Mouse (Mus musculus) kidney, postnatal 4 days (tissue): ENCODE data around the gene Ccar1.
"Not testable (repeated sequence)": the region's sequence is repeated elsewhere in the genome, so short reads cannot be mapped to it uniquely, and the experiment has no call there.

ENCODE experiments used
- DNase-seq, 2 experiments: peaks; one replicate each; pipeline ENCODE4 v3.0.0; 2021; ENCODE audit warnings: mixed read lengths in 2 of 2

The Ccar1 gene

DNA sequence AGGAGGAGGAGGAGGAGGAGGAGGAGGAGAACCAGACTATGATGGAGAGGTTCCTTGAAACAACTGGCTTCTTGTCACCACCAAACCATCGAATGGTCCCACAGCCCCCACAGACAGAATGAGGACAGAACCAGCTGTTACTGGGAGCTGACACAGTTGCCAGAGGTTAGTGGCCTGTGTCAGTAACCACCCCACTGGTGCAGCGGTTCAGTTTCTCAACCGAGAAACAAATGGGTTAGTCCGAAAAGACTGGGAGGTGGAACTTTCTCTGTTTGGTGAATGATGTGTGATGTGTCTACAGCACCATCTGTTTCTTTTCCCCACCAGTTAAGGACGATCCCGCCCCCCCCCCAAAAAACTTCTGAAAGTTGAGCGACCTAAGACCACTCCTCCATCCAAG lies 67.2 kb downstream of the Ccar1 start:
- DNase-seq = peak in 1 of 2 experiments; percentile 6

- DNase-seq = no peak
These were observed 69.4 kb downstream of the Ccar1 start for GRCm38 (mm10) chr10:62722701-62723100.

DNA sequence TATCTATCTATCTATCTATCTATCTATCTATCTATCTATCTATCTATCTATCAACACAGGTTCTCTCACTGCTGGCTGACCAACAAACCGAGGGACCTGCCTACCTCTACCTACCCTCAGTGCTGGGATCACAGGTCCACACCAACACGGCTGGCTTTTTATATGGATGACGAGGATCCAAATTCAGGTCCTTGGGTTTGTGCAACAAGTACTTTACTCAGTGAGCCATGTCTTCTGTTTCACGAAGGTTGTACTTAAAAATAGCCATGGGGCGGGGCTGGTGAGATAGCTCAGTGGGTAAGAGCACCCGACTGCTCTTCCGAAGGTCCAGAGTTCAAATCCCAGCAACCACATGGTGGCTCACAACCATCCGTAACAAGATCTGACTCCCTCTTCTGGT lies 71.5 kb downstream of the Ccar1 start:
- not testable (repeated sequence) for DNase-seq

DNA sequence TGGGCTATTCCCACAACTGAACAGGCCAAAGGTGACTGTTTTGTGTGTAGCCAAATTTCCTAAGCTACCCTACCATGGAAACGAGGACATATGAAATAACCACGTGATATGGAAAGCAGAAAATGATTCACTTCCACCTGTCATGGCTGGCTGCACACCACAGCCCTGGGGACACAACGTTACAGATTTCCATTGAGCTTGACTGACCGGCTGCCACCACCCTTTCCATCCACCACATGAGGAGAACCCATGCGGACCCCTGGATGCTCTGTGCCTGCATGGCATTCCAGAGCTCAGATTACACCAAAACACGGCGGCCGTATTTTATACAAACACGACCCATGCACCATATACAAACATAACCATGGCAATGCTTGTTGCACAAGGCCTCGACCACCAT lies 78.6 kb downstream of the Ccar1 start:
- DNase-seq = peak in 1 of 2 experiments; percentile 39

DNA sequence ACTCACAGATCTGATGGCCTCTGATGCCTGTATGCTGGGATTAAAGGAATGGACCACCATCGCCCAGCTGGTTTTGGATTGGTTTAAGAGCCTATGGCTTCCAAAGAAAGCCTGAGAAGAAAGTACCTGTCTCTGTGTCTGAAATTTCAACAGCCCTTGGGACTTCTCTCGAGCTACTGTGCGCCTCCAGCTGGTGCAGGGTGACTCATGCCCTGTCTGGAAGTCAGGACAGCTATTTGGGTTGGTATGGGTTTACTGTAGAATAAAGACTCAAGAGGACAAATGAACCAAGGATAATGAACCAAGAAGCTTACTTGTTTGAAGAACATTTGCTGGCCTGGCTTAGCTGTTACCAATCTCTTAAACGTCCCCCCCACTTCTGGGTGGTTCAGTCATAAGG lies 88.5 kb downstream of the Ccar1 start:
- no peak for DNase-seq

DNA sequence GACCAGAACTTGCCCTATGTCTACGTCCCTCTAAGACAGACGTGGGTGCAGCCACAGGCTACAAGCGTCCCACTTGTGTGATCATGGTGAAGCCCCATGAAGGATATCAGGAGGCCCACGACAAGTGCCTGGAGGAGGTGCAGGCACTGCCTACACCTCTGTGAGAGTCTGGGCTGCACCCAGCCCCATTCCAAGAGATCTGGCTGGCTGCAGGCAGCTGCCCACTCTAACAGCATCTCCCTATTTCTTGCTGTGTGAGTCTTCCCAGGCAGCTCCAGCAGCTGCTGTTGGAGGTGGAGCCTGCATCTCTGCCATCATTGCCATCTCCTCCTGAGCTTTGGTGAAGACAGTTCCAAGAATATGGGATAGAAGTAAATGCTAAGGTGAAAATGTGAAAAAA lies 89.7 kb downstream of the Ccar1 start:
- DNase-seq = no peak
